Mouse (Mus musculus) right cerebral cortex, postnatal 36 days (tissue): ENCODE measurements at regions not wholly inside any gene's neighbourhood (a gene's known extent, or its start where the extent isn't known, plus 50 kb on each side); places are given as distances from the start of the nearest gene placed in this dataset.

ENCODE experiments used
- DNase-seq, 2 experiments: peaks; one replicate each; pipeline ENCODE4 v3.0.0; 2022; ENCODE audit warnings: low spot score in 2 of 2, mixed read lengths in 1 of 2

GRCm38 (mm10) chr19:14035371-14035770 lies 122.0 kb downstream of the Olfr1505 start:
- DNase-seq = no peak

- no peak for DNase-seq
Observed at GRCm38 (mm10) chr19:14035785-14036184, 122.5 kb downstream of the Olfr1505 start.

GRCm38 (mm10) chr19:14036750-14037149 lies 123.4 kb downstream of the Olfr1505 start:
- DNase-seq = no peak

- no peak for DNase-seq
Observed at GRCm38 (mm10) chr19:14042753-14043152, 129.4 kb downstream of the Olfr1505 start.

GRCm38 (mm10) chr19:14045456-14045855 lies 132.1 kb downstream of the Olfr1505 start:
- DNase-seq = no peak

GRCm38 (mm10) chr19:14052052-14052451 lies 138.7 kb downstream of the Olfr1505 start:
- DNase-seq = no peak

- no peak for DNase-seq
Observed at GRCm38 (mm10) chr19:14080538-14080937, 167.2 kb downstream of the Olfr1505 start.

GRCm38 (mm10) chr19:14084726-14085125 lies 171.4 kb downstream of the Olfr1505 start:
- no peak for DNase-seq

- no peak for DNase-seq
Observed at GRCm38 (mm10) chr19:14090106-14090505, 176.8 kb downstream of the Olfr1505 start.

- no peak for DNase-seq
Observed at GRCm38 (mm10) chr19:14094191-14094590, 180.9 kb downstream of the Olfr1505 start.

GRCm38 (mm10) chr19:14096187-14096586 lies 182.9 kb downstream of the Olfr1505 start:
- DNase-seq = no peak

GRCm38 (mm10) chr19:14109091-14109490 lies 195.8 kb downstream of the Olfr1505 start:
- DNase-seq = no peak

- no peak for DNase-seq
Observed at GRCm38 (mm10) chr19:14123348-14124113, 210.2 kb downstream of the Olfr1505 start.

- no peak for DNase-seq
Observed at GRCm38 (mm10) chr19:14124250-14124827, 211.0 kb downstream of the Olfr1505 start.

- no peak for DNase-seq
Observed at GRCm38 (mm10) chr19:14124986-14125385, 211.7 kb downstream of the Olfr1505 start.

GRCm38 (mm10) chr19:14128397-14129209 lies 215.3 kb downstream of the Olfr1505 start:
- DNase-seq = no peak

GRCm38 (mm10) chr19:14161217-14161616 lies 247.9 kb downstream of the Olfr1505 start:
- DNase-seq = no peak

GRCm38 (mm10) chr19:14162773-14163172 lies 249.4 kb downstream of the Olfr1505 start:
- DNase-seq = no peak

- no peak for DNase-seq
Observed at GRCm38 (mm10) chr19:14165775-14166174, 252.4 kb downstream of the Olfr1505 start.

- no peak for DNase-seq
Observed at GRCm38 (mm10) chr19:14180244-14180643, 266.9 kb downstream of the Olfr1505 start.

GRCm38 (mm10) chr19:14180956-14181355 lies 267.6 kb downstream of the Olfr1505 start:
- no peak for DNase-seq

GRCm38 (mm10) chr19:14181661-14182415 lies 268.5 kb downstream of the Olfr1505 start:
- no peak for DNase-seq
